Mouse (Mus musculus): ENCODE results near the gene Olfr569. TPM values are rescaled to one million over a fixed set of nuclear protein-coding genes. Genes with fewer than 3 reads are reported as not detected.

Olfr569 gene
- polyA plus RNA-seq, 1 experiment: not detected

GRCm38 (mm10) chr7:102915261-102915660, 24.6 kb upstream of the Olfr569 start:
- TF ChIP-seq EP300 (IDR thresholded peaks at IDR 0.05; ENCODE audit: insufficient read depth, low read depth, low read length): no peak
- no peak for TF ChIP-seq POLR2A (IDR thresholded peaks at IDR 0.05; ENCODE audit: insufficient read depth, low read length)
- TF ChIP-seq CTCF (IDR thresholded peaks at IDR 0.05; ENCODE audit: low read depth, low read length): no peak
- Histone ChIP-seq H3K36me3 (ENCODE audit: control insufficient read depth, insufficient read depth, low read length, poor library complexity, severe bottlenecking) (no peaks in the 10 kb centered on the region), H3K9ac (ENCODE audit: low read depth, poor library complexity, severe bottlenecking) (no peak overlapping the region), H3K27me3 (ENCODE audit: control insufficient read depth, insufficient read depth, low read length, poor library complexity, severe bottlenecking) (no peaks in the 10 kb centered on the region), H3K9me3 (replicated peaks; ENCODE audit: control insufficient read depth, insufficient read depth, low read length, poor library complexity, severe bottlenecking) (no peaks in the 10 kb centered on the region), H3K27ac (ENCODE audit: insufficient read depth, low read length) (no peak overlapping the region), H3K4me1 (ENCODE audit: control insufficient read depth, insufficient read depth, low read length) (no peaks in the 10 kb centered on the region), H3K4me3 (ENCODE audit: low read depth, low read length) (no peak overlapping the region)

- Histone ChIP-seq H3K27ac (ENCODE audit: insufficient read depth, low read length) (no peak within 1 kb of the TSS), H3K27me3 (ENCODE audit: control insufficient read depth, insufficient read depth, low read length, poor library complexity, severe bottlenecking) (no peaks in the 10 kb centered on the region), H3K9me3 (replicated peaks; ENCODE audit: control insufficient read depth, insufficient read depth, low read length, poor library complexity, severe bottlenecking) (no peaks in the 10 kb centered on the region), H3K9ac (ENCODE audit: low read depth, poor library complexity, severe bottlenecking) (no peak within 1 kb of the TSS), H3K4me3 (ENCODE audit: low read depth, low read length) (no peak within 1 kb of the TSS), H3K36me3 (ENCODE audit: control insufficient read depth, insufficient read depth, low read length, poor library complexity, severe bottlenecking) (no peaks in the 10 kb centered on the region), H3K4me1 (ENCODE audit: control insufficient read depth, insufficient read depth, low read length) (no peaks in the 10 kb centered on the region)
- TF ChIP-seq EP300 (IDR thresholded peaks at IDR 0.05; ENCODE audit: insufficient read depth, low read depth, low read length) (no peak), CTCF (IDR thresholded peaks at IDR 0.05; ENCODE audit: low read depth, low read length) (no peak), POLR2A (IDR thresholded peaks at IDR 0.05; ENCODE audit: insufficient read depth, low read length) (no peak)
Observed at GRCm38 (mm10) chr7:102876822-102877221, 13.9 kb downstream of the Olfr569 start, which contains the start of gene Olfr568. Gene Olfr568, plus strand, starts transcription at chr7:102877122.

- H3K27ac ChIP-seq (ENCODE audit: insufficient read depth, low read length): no peak within 1 kb of the TSS
- TF ChIP-seq EP300 (IDR thresholded peaks at IDR 0.05; ENCODE audit: insufficient read depth, low read depth, low read length) (no peak), POLR2A (IDR thresholded peaks at IDR 0.05; ENCODE audit: insufficient read depth, low read length) (no peak), CTCF (IDR thresholded peaks at IDR 0.05; ENCODE audit: low read depth, low read length) (no peak)
- no peak within 1 kb of the TSS for H3K9ac ChIP-seq (ENCODE audit: low read depth, poor library complexity, severe bottlenecking)
- H3K4me3 ChIP-seq (ENCODE audit: low read depth, low read length): no peak within 1 kb of the TSS
- H3K9me3 ChIP-seq (replicated peaks; ENCODE audit: control insufficient read depth, insufficient read depth, low read length, poor library complexity, severe bottlenecking): no peaks in the 10 kb centered on the region
- no peaks in the 10 kb centered on the region for H3K36me3 ChIP-seq (ENCODE audit: control insufficient read depth, insufficient read depth, low read length, poor library complexity, severe bottlenecking)
- H3K4me1 ChIP-seq (ENCODE audit: control insufficient read depth, insufficient read depth, low read length): no peaks in the 10 kb centered on the region
- H3K27me3 ChIP-seq (ENCODE audit: control insufficient read depth, insufficient read depth, low read length, poor library complexity, severe bottlenecking): no peaks in the 10 kb centered on the region
Observed at GRCm38 (mm10) chr7:102858665-102859064, 32.0 kb downstream of the Olfr569 start, which contains the start of gene Olfr566. Gene Olfr566, minus strand, starts transcription at chr7:102858765.

- TF ChIP-seq CTCF (IDR thresholded peaks at IDR 0.05; ENCODE audit: low read depth, low read length) (no peak), EP300 (IDR thresholded peaks at IDR 0.05; ENCODE audit: insufficient read depth, low read depth, low read length) (no peak), POLR2A (IDR thresholded peaks at IDR 0.05; ENCODE audit: insufficient read depth, low read length) (no peak)
- no peaks in the 10 kb centered on the region for H3K9me3 ChIP-seq (replicated peaks; ENCODE audit: control insufficient read depth, insufficient read depth, low read length, poor library complexity, severe bottlenecking)
Observed at GRCm38 (mm10) chr7:102855807-102856206, 34.9 kb downstream of the Olfr569 start.

More at GRCm38 (mm10) chr7:102855807-102856206, 34.9 kb downstream of the Olfr569 start:
- no peak overlapping the region for H3K4me3 ChIP-seq (ENCODE audit: low read depth, low read length)
- no peak overlapping the region for H3K9ac ChIP-seq (ENCODE audit: low read depth, poor library complexity, severe bottlenecking)
- H3K27ac ChIP-seq (ENCODE audit: insufficient read depth, low read length): no peak overlapping the region
- H3K4me1 ChIP-seq (ENCODE audit: control insufficient read depth, insufficient read depth, low read length): no peaks in the 10 kb centered on the region
- H3K36me3 ChIP-seq (ENCODE audit: control insufficient read depth, insufficient read depth, low read length, poor library complexity, severe bottlenecking): no peaks in the 10 kb centered on the region
- no peaks in the 10 kb centered on the region for H3K27me3 ChIP-seq (ENCODE audit: control insufficient read depth, insufficient read depth, low read length, poor library complexity, severe bottlenecking)

Other genes starting within 250 kb of the Olfr569 start
- not detected in 2 replicates for gene Olfr555, start 232.1 kb downstream of the Olfr569 start, polyA plus RNA-seq (2011; ENCODE audit: insufficient read depth, insufficient read length, low read depth, missing spikeins)
- gene Olfr556, start 226.0 kb downstream of the Olfr569 start, polyA plus RNA-seq (2011; ENCODE audit: insufficient read depth, insufficient read length, low read depth, missing spikeins): not detected in 2 replicates
- gene Trim68, start 203.6 kb downstream of the Olfr569 start, polyA plus RNA-seq (2011; ENCODE audit: insufficient read depth, insufficient read length, low read depth, missing spikeins): 7.6 and 9.9 TPM in 2 replicates
- not detected in 2 replicates for gene Olfr557, start 195.0 kb downstream of the Olfr569 start, polyA plus RNA-seq (2011; ENCODE audit: insufficient read depth, insufficient read length, low read depth, missing spikeins)
- not detected in 2 replicates for gene Olfr558, start 188.7 kb downstream of the Olfr569 start, polyA plus RNA-seq (2011; ENCODE audit: insufficient read depth, insufficient read length, low read depth, missing spikeins)
- not detected in 2 replicates for gene Olfr33, start 171.8 kb downstream of the Olfr569 start, polyA plus RNA-seq (2011; ENCODE audit: insufficient read depth, insufficient read length, low read depth, missing spikeins)
- not detected in 2 replicates for gene Olfr559, start 163.4 kb downstream of the Olfr569 start, polyA plus RNA-seq (2011; ENCODE audit: insufficient read depth, insufficient read length, low read depth, missing spikeins)
- gene Olfr560, start 131.5 kb downstream of the Olfr569 start, polyA plus RNA-seq (2011; ENCODE audit: insufficient read depth, insufficient read length, low read depth, missing spikeins): not detected in 2 replicates
- not detected in 2 replicates for gene Olfr78, start 131.4 kb downstream of the Olfr569 start, polyA plus RNA-seq (2011; ENCODE audit: insufficient read depth, insufficient read length, low read depth, missing spikeins)
- not detected in 2 replicates for gene Olfr561, start 119.7 kb downstream of the Olfr569 start, polyA plus RNA-seq (2011; ENCODE audit: insufficient read depth, insufficient read length, low read depth, missing spikeins)
- gene Olfr564, start 87.4 kb downstream of the Olfr569 start, polyA plus RNA-seq (2011; ENCODE audit: insufficient read depth, insufficient read length, low read depth, missing spikeins): not detected in 2 replicates
- gene Olfr566, start 32.1 kb downstream of the Olfr569 start, polyA plus RNA-seq (2011; ENCODE audit: insufficient read depth, insufficient read length, low read depth, missing spikeins): not detected in 2 replicates
- not detected in 2 replicates for gene Olfr568, start 13.8 kb downstream of the Olfr569 start, polyA plus RNA-seq (2011; ENCODE audit: insufficient read depth, insufficient read length, low read depth, missing spikeins)
- not detected in 2 replicates for gene Olfr570, start 3.7 kb upstream of the Olfr569 start, polyA plus RNA-seq (2011; ENCODE audit: insufficient read depth, insufficient read length, low read depth, missing spikeins)
- 0.33 and 0.39 TPM in 2 replicates for gene Olfr571, start 26.7 kb upstream of the Olfr569 start, polyA plus RNA-seq (2011; ENCODE audit: insufficient read depth, insufficient read length, low read depth, missing spikeins)
- not detected in 2 replicates for gene Olfr572, start 33.5 kb upstream of the Olfr569 start, polyA plus RNA-seq (2011; ENCODE audit: insufficient read depth, insufficient read length, low read depth, missing spikeins)
- not detected in 2 replicates for gene Olfr573-ps1, start 51.7 kb upstream of the Olfr569 start, polyA plus RNA-seq (2011; ENCODE audit: insufficient read depth, insufficient read length, low read depth, missing spikeins)
- gene Olfr574, start 57.6 kb upstream of the Olfr569 start, polyA plus RNA-seq (2011; ENCODE audit: insufficient read depth, insufficient read length, low read depth, missing spikeins): not detected in 2 replicates
- gene Olfr575, start 67.9 kb upstream of the Olfr569 start, polyA plus RNA-seq (2011; ENCODE audit: insufficient read depth, insufficient read length, low read depth, missing spikeins): not detected in 2 replicates
- 0.19 TPM in 1 of 2 replicates, not detected in the other for gene Olfr576, start 71.8 kb upstream of the Olfr569 start, polyA plus RNA-seq (2011; ENCODE audit: insufficient read depth, insufficient read length, low read depth, missing spikeins)
- gene Olfr577, start 85.1 kb upstream of the Olfr569 start, polyA plus RNA-seq (2011; ENCODE audit: insufficient read depth, insufficient read length, low read depth, missing spikeins): not detected in 2 replicates
- gene Olfr578, start 98.4 kb upstream of the Olfr569 start, polyA plus RNA-seq (2011; ENCODE audit: insufficient read depth, insufficient read length, low read depth, missing spikeins): not detected in 2 replicates
- gene Olfr582, start 147.1 kb upstream of the Olfr569 start, polyA plus RNA-seq (2011; ENCODE audit: insufficient read depth, insufficient read length, low read depth, missing spikeins): not detected in 2 replicates
- gene Olfr583, start 160.4 kb upstream of the Olfr569 start, polyA plus RNA-seq (2011; ENCODE audit: insufficient read depth, insufficient read length, low read depth, missing spikeins): not detected in 2 replicates
- gene Olfr584, start 191.0 kb upstream of the Olfr569 start, polyA plus RNA-seq (2011; ENCODE audit: insufficient read depth, insufficient read length, low read depth, missing spikeins): not detected in 2 replicates
- gene Olfr585, start 206.8 kb upstream of the Olfr569 start, polyA plus RNA-seq (2011; ENCODE audit: insufficient read depth, insufficient read length, low read depth, missing spikeins): not detected in 2 replicates
- gene Olfr586, start 234.8 kb upstream of the Olfr569 start, polyA plus RNA-seq (2011; ENCODE audit: insufficient read depth, insufficient read length, low read depth, missing spikeins): not detected in 2 replicates
- not detected in 2 replicates for gene Olfr588-ps1, start 250.0 kb upstream of the Olfr569 start, polyA plus RNA-seq (2011; ENCODE audit: insufficient read depth, insufficient read length, low read depth, missing spikeins)

All from ES-Bruce4 (cell line).